Mouse (Mus musculus) liver, embryonic 14.5 days (tissue): ENCODE measurements around the gene Rnf150.

Experiments
- CTCF ChIP-seq: IDR thresholded peaks from 2 replicates; pipeline ENCODE4 v1.5.1; 2016; ENCODE audit warnings: antibody characterized with exemption, low read depth, control low read depth
- EP300 ChIP-seq: IDR thresholded peaks from 2 replicates; pipeline ENCODE4 v1.6.1; 2016; ENCODE audit warnings: antibody characterized with exemption, low read depth

DNA sequence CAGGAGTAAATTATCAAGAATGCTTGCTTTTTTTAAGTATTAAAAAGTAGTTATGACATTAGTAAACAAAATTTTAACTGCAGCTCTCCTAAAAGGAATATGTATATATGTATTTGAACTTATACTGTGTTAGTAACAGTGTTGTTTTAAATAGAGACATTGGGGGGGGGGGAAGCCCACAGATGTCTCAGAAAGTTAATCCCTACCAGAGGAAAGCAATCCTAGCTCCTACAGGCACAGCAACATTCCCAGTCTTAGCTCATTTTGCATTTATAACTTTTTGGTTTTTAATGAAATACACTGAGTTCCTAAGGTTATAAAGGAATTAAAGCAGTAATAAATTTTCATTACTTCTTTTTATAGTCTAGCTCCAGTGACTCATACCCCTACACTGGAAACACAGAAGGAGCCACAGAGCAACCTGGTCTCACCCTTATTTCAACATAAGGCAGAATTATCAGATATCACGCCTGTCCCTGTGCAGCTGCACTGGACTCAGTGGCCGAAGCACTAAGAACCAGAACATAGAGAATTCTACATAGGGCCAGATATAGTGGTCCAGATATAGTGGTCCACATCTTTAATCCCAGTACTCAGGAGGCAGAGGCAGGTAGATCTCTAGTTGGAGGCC is 96.9 kb downstream of the Rnf150 start:
- no peak for TF ChIP-seq CTCF
- no peak for TF ChIP-seq EP300
